Mouse (Mus musculus) left cerebral cortex, postnatal 25 days (tissue): ENCODE data around the gene Gm30083. TPM values are rescaled to one million over a fixed set of nuclear protein-coding genes. Genes with fewer than 3 reads are reported as not detected.

Experiments used
- DNase-seq, 2 experiments: peaks; one replicate each; pipeline ENCODE4 v3.0.0; 2022; ENCODE audit warnings: low spot score in 2 of 2, mixed read lengths in 1 of 2
- intact Hi-C: fragments of 180-260 bp; cut with DNase I; formaldehyde crosslinking; loops from one replicate; pipeline ENCODE4 v1.15.1; 2025
- total RNA-seq, 2 experiments: library from RNA; stranded (reverse); gene quantifications; 2 replicates each; pipeline ENCODE4 v1.2.3; 2021

Gm30083 gene
- not detected for total RNA-seq

DNA sequence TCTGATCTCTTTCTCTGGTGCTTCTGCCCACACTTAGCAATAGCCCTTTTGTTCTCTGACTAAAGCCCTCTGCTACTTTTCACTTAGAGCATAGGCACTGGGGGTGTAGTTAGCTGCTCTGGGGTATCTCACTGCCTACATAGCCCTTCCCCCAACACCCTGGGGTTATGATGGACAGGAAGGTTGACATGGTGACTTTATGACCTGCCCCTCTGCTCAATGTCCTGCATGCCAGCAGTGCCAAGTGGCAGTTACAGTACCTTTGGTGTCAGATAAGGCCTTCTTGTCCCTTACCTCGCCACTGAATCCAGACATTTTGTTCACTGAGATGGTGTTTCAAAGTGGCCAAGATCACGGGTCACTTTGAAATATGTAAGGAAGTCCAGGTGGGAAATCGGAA, at the start of gene Gm30083:
Gene Gm30083 (minus strand): TSS at position 120 of the 400 bp plus-strand sequence.
- intact Hi-C loops: no loop called here
- no peak for DNase-seq

DNA sequence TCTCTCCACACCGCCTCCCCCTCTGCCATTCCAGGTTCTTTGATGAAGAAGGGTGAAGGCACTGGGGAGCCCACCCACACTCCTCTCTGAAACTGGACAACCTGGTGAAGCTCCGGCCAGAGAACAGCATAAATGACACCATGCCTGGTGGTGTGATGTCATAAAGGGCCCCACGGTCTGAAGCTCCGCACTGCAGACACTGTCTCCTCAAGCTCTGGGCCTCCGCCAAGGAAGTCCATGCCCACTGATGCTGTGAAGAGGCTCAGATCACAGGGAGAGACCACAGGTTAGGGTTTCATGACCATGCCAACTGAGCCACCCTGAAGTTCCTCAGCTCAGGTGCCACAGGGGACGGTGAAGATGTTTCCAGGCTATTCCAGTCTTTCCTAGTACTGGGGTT, 37.5 kb upstream of the Gm30083 start, which contains the start of gene Antxrl:
Gene Antxrl (plus strand): TSS at position 192 of the 400 bp plus-strand sequence.
- DNase-seq: no peak
- intact Hi-C loops: no loop called here

DNA sequence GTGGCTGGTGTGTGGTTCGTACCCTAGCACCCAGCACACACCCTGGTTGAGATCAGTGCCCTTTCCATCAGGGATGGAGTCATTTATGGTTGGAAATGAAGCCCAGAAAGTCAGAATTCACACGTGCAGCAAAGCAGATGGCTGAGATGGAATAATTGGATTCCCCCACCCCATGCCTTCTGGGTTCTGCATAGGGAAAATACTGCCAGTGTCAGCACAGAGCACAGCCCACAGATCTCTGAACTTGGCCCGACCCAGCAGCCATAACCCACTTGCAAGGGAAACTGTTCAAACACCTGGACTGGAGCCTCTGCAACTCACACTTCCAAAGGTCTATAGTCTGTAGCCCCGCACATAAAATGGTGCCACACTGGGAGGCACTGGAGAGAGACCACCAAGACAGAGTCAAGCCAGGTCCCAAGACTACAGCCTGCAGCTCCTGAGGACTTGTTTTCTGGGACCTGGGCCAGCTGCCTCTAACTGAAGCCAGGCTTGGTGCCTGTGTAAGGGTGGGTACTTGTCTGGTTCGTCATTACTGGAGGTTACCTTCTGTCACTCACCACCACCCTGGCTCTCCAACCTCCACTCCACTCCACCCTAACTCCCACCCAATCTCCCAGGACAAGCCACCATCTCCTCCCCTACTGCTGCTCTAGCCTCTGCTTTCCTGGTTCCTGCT, 35.3 kb upstream of the Gm30083 start:
- no peak for DNase-seq
- intact Hi-C loops: no loop called here

DNA sequence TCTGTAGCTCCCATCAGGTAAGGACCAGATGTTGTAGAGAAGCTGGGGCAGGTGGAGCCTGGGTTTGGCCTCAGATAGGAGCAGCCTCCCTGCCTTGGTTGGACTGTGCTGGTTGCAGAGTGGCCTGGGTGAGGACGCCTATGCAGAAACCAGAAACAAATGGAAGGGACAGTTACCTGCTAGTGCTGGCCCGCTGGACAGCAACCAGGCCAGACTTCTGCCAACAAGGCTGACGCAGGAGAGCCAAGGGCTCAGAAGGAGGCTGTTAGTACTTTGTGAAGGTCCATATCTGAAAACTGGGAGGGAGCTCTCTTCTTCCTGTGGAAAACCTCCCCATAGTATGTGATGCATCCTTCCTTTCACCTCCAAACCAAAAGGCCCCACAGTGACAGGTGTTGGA, 28.4 kb upstream of the Gm30083 start:
- no peak for DNase-seq
- intact Hi-C loops: no loop called here

DNA sequence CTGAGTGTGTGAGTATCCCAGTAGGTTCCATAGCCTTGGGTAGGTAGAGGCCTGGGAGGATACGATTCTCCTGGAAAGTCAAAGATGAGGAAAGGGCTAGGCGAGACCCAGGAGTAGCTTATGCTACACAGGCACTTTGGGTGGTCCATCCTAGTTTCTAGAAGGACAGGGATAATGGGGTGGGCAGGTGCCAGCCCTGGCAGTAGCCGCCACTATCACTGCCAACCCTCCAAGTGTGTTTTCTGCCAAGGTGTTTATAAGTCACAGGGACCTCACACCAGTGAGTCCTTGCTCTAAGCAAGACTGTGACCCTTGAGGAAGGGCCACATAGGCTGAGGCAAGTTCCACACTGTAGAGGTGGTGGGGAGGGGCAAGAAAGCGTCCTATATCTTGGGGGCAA, 26.3 kb upstream of the Gm30083 start:
- intact Hi-C loops: no loop called here
- DNase-seq: no peak

DNA sequence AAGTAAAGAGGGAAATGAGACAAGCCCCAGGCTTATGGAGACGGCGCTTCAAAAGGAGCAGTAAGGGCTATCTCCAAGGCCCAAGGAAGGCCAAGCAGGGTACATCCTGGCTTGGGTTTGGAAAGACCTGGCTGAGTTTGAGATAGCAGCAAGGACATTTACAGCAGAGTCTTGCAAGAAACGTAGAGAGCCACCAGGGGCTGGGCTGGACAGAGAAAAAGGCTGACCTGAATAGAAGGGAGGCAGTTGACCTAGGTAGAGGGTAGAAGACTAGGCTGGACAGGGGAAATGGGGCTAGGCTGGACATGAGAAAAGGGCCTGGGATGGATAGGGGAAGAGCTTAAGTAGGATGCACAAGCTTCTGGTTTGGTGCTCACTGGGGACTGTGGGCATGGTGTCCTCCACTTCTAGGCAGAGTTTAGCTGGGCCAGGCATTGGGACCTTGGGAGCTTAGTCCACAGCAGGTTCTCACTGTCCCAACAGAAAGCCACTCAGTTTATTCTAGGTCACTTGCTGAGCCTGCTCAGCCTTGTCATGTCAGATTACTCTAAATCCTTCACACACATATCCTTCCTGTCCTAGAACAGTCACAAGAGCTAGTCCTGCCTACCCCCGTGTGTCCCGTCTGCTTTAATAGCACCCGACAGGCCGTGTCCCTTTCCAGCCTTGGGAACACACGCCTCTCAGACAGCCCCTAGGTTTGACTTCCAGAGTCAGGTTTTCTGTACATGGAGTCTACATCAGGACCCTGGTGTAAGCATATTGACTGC, 19.0 kb upstream of the Gm30083 start:
- no peak for DNase-seq
- intact Hi-C loops: no loop called here

DNA sequence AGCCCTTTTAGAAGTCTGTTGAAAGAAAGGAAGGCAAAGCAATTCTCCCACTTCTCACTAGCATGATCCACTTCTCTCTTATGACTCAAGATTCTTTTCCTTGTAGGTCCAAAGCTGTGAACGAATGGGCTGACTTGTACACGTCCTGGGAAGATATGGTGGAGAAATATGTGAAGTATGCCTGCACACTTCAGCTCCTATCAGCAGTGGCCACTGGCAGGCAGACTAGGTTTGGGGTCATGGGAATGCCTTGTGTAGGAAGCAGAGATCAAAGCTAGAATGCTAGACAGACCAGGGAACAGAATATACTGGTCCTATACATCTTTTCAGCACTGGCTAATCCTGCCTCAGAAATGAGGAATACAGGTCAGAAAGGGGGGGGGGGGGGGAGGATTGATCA, 11.7 kb upstream of the Gm30083 start:
- intact Hi-C loops: no loop called here
- no peak for DNase-seq

DNA sequence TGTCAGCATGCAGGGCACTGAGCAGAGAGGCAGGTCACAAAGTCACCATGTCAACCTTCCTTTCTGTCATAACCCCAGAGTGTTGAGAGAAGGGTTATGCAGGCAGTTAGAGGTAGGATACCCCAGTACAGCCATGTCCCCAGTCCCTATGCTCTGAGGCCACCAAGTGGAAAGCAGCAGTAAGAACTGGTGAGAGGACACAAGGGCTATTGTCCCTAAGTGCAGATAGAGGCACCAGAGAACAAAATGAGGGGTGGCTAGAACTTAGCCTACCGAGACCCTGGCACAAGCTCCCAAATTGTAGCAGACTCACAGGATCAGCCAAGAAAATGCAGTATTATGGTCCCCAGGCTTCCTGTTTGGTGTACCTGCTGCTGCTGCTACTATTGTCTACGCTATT, 2.0 kb upstream of the Gm30083 start:
- DNase-seq: no peak
- intact Hi-C loops: no loop called here

DNA sequence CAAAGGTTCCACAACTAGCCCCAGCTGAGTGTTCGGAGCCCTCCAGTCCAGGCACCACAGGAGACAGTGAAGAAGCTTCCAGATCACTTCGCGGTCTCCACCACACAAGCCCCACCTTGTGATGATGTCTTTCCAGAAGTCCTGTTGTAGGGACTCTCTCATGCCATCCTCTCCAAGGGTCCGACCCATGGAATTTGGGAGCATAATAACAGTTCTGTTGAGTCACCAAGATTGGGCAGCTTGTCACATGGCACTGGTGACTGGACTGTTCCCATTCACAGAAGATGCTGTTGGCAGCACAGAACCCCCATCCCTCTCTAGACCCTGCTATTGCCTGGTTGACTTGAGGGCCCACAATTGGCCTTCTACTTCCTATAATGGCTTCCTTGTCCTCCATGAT, 1.4 kb upstream of the Gm30083 start, which contains the start of gene Gm5460:
Gene Gm5460 (plus strand): TSS at position 378 of the 400 bp plus-strand sequence.
- no peak for DNase-seq
- intact Hi-C loops: no loop called here

DNA sequence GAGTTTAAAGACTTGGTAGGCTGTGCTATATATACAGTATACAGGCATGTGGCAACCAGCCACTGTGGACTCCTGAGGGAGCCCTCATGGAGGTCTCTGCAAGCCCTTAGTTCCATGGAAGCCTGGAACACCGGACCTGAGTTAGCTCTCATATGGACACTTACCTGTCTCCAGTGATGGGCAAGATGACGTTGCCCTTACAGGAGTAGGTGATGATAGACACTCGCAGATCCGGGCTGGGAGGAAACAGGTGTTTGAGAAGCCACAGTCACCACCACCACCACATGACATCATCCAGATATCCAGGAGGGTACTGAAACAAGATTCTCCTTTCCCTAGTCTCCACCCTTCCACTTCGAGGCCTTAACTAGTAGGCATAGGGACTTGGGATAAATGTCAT, 12.6 kb downstream of the Gm30083 start:
- intact Hi-C loops: no loop called here
- no peak for DNase-seq

DNA sequence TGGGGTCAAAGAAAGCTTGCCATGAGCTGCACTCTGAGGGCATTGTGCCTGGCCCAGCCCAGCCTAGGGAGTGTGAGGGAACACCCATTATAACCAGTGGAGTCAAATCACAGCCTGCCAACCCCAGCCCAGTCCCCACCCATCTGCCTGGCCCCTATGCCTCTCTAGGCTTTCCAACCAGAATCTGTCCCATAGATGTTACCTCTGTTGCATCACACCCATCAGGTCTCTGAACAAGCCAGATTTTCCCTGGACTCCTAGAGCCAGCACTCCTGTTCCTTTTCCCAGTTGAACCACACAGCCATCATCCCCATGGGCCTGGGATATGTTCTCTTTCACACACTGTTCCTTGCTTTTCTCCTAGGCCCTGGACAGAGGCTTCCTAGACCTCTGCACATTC, 13.5 kb downstream of the Gm30083 start:
- DNase-seq: no peak
- intact Hi-C loops: no loop called here

DNA sequence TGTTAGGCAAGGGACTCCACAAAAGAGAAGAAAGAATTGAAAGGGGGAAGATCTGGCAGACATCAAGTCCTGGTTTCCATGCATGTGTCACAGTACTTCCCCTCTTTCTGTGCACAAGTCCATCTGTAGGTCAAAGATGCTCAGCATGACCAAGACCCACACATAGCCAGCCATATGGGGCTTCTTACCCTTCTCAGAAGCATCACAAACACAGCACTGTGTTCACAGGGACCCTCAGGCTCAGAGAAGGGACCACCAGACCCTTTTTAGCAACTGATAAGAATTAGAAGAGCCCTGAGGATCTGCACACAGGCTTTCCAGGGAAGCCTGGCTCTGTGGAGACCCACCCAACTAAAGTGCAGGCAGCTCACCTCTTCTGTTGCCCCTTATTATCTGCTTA, 14.9 kb downstream of the Gm30083 start:
- no peak for DNase-seq
- intact Hi-C loops: no loop called here

DNA sequence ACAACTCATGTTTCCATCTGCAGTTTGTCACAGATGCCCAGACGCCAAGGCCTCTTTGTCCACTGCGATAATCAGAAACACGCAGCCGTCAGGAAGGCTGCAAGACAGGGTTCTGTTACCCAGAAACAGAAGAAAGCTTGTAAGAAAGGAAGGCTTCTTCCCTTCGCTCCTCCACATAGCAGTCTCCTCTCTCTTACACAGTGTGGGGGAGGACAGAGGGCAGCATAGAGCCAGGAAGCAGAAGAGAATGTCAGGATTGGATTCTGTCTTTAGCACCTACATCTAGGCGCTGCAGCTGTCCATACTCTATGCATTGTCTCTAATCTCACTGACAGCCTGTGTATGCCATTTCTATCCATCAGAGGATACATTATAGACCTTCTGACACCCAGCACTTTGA, 17.6 kb downstream of the Gm30083 start:
- no peak for DNase-seq
- intact Hi-C loops: no loop called here

DNA sequence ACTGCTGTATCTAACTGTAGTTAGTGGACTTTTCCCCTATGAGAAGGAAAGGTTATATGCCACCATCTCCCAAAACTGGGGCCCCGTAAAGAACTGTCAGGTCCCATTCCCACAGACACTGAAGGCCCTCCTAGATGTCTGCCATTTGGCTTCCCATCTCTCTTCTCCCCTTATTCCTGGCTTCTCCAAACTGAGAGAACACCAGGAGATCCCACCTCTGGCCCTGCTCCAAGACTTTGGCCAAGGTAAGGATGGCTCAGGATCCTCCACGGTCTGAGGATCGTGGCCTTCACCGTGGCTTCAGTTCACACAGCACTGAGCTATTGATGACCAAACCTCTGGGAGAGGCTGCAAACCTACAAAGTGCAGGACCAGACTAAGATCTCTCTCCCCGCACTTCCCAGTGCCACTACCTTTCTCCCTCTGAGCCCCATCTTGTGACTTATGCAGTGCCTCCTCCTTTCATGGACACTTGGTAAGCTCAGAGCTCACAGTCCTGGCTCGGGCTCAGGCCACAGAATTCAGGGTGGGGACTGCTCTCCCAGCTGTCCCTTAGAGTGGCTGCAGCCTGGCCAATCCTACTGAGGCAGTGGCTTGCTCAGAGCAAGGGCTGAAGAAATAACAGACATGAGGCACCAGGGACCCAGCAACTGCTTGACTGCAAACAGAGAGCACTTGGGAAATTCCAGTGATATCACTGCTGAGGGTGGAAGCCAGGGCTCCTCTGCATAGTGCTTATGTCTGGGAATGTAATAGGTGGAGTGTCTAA, 21.3 kb downstream of the Gm30083 start:
- no peak for DNase-seq
- intact Hi-C loops: no loop called here

DNA sequence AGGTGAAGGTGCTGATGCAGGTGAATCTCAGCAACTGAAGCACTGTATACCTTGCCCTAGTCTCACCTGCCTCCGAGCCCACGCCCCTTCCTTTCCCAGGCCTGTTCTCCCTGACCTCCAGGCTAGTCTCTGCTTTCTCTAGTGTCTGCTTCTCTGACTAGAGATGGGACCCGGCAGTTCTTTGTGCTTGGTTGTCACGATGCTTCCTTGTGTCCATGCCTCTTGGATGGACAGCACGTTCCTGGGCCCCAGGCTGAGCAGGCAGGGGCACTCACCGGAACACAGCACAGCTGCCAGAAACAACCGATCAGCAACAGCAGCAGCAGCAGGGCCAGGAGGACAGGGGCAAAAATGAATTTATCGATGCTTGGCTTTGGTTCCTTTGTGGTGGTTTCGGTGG, 21.9 kb downstream of the Gm30083 start:
- no peak for DNase-seq
- intact Hi-C loops: no loop called here

DNA sequence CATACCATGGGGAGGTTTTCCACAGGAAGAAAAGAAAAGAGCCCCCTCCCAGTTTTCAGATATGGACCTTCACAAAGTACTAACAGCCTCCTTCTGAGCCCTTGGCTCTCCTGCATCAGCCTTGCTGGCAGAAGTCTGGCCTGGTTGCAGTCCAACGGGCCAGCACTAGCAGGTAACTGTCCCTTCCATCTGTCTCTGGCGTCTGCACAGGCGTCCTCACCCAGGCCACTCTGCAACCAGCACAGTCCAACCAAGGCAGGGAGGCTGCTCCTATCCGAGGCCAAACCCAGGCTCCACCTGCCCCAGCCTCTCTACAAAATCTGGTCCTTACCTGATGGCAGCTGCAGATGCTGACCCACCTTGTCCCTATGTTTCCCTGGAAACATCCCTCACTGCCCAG, 23.0 kb downstream of the Gm30083 start:
- intact Hi-C loops: no loop called here
- no peak for DNase-seq

DNA sequence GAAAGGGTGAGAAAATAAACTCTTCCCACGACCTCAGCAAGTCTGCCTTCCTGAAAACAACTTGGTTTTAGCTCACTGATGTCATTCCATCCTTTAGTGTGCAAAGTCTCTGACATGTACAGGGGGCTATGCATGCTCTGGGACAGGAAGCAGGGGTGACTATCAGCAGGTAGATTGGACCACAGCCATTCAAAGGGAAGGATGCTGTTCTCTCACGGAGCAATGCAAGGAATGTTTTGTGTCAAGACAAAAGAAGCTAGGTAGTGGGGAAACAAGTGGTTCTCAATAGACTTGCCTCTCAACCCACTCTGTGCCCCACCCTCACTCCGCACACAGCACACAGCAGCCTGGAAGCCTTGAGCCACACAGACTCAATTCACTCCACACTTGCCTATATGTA, 25.8 kb downstream of the Gm30083 start:
- intact Hi-C loops: no loop called here
- DNase-seq: no peak

DNA sequence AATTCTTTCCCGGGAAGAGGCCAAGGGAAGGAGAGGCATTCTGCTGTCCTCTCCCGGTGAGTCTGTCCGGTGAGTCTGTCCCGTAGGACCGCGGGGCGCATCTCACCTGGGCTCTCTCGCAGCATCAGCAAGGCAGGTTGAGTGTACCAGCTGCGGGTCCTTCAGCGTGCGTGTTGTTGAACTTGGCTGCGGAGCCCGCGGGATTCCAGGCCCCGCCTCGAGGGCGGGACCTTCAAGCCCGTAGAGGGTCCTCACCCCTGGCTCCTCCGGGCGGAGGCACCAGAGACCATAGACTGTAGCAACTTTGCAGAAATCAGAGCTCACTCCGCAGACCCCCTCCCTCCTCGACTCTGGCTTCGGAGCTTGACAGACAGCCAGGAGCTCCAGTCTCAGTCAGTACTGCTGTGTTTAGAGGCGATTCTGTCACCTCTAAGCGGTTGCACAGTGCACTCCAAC, 36.4 kb downstream of the Gm30083 start, which contains the start of gene Zfp488:
Gene Zfp488 (minus strand): TSS at position 161 of the 456 bp plus-strand sequence.
- DNase-seq: no peak
- intact Hi-C loops: no loop called here

DNA sequence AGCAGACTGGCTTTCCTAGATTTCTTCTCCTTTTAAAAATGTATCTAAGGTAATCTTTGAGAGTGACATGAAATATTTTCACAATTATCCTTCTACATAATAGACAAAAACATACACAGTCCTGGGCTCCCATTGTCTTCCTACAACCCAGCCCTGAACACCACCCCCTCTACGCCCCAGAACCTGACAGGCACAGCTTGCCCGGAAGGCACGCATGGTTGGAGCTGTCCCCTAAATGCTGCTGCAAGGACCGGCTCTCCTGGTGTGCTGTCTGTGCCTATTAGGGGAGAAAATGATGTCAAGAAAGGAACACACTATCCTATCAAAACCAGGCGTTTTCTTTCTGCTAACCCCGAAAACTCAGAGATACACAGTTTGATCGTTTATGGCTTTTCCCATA, 37.2 kb downstream of the Gm30083 start:
- no peak for DNase-seq
- intact Hi-C loops: no loop called here

DNA sequence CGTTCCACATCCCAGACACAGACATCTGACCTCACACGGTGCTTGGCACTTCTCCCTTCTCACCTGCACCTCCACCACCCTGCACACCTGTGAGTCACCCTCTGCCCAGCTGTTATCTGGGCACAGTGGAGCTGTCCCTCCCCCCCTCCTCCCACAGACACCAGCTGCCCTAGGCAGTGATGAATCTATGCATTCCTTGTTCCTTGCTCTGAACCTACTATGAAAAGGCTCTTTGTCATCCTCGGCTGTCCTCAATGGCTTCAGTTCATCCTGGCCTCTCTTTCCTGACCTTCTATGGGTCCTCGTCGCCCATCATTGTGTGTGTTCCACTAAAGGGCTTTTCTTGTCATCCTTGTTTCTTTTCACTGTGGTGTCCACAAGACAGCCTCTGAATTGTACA, 40.2 kb downstream of the Gm30083 start:
- intact Hi-C loops: no loop called here
- peak in 1 of 2 experiments; percentile 41 for DNase-seq
